Mouse (Mus musculus): ENCODE measurements around the gene Ptf1a.
A peak's percentile ranks its signal among the peaks of the same experiment; 100 is the strongest.

DNA sequence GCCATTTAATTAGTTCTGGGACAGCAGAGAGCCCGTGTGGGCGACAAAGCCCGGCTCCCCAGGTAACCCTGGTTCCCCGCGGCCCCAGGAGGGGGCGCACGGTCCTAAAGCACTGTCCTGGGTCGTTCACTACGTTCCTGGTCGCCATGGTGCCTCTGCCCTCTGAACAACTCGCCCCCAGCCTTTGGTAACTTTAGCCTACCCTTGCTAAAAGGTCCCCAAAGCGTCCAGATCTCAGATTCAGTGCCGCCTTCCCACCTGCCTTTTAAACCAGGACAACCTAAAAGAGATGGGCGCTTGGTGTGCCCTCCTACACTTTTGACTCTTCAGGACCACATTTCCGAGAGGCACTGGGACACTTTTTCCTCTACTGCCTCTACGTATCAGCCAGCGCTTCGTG, 14.3 kb upstream of the Ptf1a start:
- TF ChIP-seq POLR2A (IDR thresholded peaks at IDR 0.05; ENCODE audit: borderline replicate concordance, extremely low read depth, insufficient read depth, insufficient read length, poor library complexity, severe bottlenecking) (no peak), CTCF (IDR thresholded peaks at IDR 0.05; ENCODE audit: borderline replicate concordance, extremely low read depth, insufficient read depth, insufficient read length) (peak; percentile 57)

Data from brain, embryonic 14.5 days (tissue).